Mouse (Mus musculus): ENCODE measurements around the gene Clic6.

The Clic6 gene

GRCm38 (mm10) chr16:92523351-92523750, 37.8 kb downstream of the Clic6 start:
- no peak for DNase-seq (ENCODE audit: low read depth, low spot score)

GRCm38 (mm10) chr16:92524651-92525050, 39.1 kb downstream of the Clic6 start:
- DNase-seq (ENCODE audit: low read depth, low spot score), result no peak

- DNase-seq (ENCODE audit: low read depth, low spot score), result no peak
These were observed 40.4 kb downstream of the Clic6 start for GRCm38 (mm10) chr16:92525919-92526318.

- no peak for DNase-seq (ENCODE audit: low read depth, low spot score)
These were observed 49.7 kb downstream of the Clic6 start for GRCm38 (mm10) chr16:92535258-92535657.

- no peak for DNase-seq (ENCODE audit: low read depth, low spot score)
These were observed 52.8 kb downstream of the Clic6 start for GRCm38 (mm10) chr16:92538356-92538755.

GRCm38 (mm10) chr16:92544264-92544663, 58.7 kb downstream of the Clic6 start:
- peak; percentile 43 for DNase-seq (ENCODE audit: low read depth, low spot score)

- no peak for DNase-seq (ENCODE audit: low read depth, low spot score)
These were observed 63.1 kb downstream of the Clic6 start for GRCm38 (mm10) chr16:92548651-92549050.

GRCm38 (mm10) chr16:92551266-92552105, 66.0 kb downstream of the Clic6 start:
- DNase-seq (ENCODE audit: low read depth, low spot score), result no peak

GRCm38 (mm10) chr16:92552106-92552382, 66.5 kb downstream of the Clic6 start:
- no peak for DNase-seq (ENCODE audit: low read depth, low spot score)

- no peak for DNase-seq (ENCODE audit: low read depth, low spot score)
These were observed 67.3 kb downstream of the Clic6 start for GRCm38 (mm10) chr16:92552858-92553257.

- DNase-seq (ENCODE audit: low read depth, low spot score), result no peak
These were observed 69.5 kb downstream of the Clic6 start for GRCm38 (mm10) chr16:92555051-92555450.

- no peak for DNase-seq (ENCODE audit: low read depth, low spot score)
These were observed 79.8 kb downstream of the Clic6 start for GRCm38 (mm10) chr16:92565291-92565690.

- DNase-seq (ENCODE audit: low read depth, low spot score), result peak; percentile 87
These were observed 80.2 kb downstream of the Clic6 start for GRCm38 (mm10) chr16:92565708-92566107.

- peak; percentile 34 for DNase-seq (ENCODE audit: low read depth, low spot score)
These were observed 80.6 kb downstream of the Clic6 start for GRCm38 (mm10) chr16:92566146-92566545.

GRCm38 (mm10) chr16:92571246-92571645, 85.7 kb downstream of the Clic6 start:
- peak; percentile 93 for DNase-seq (ENCODE audit: low read depth, low spot score)

GRCm38 (mm10) chr16:92573193-92573592, 87.7 kb downstream of the Clic6 start:
- DNase-seq (ENCODE audit: low read depth, low spot score), result no peak

- DNase-seq (ENCODE audit: low read depth, low spot score), result no peak
These were observed 90.3 kb downstream of the Clic6 start for GRCm38 (mm10) chr16:92575792-92576191.

GRCm38 (mm10) chr16:92577381-92577780, 91.8 kb downstream of the Clic6 start:
- no peak for DNase-seq (ENCODE audit: low read depth, low spot score)

GRCm38 (mm10) chr16:92578915-92579653, 93.5 kb downstream of the Clic6 start:
- DNase-seq (ENCODE audit: low read depth, low spot score), result no peak

GRCm38 (mm10) chr16:92580981-92581380, 95.4 kb downstream of the Clic6 start:
- no peak for DNase-seq (ENCODE audit: low read depth, low spot score)

GRCm38 (mm10) chr16:92581767-92582166, 96.2 kb downstream of the Clic6 start:
- no peak for DNase-seq (ENCODE audit: low read depth, low spot score)

- DNase-seq (ENCODE audit: low read depth, low spot score), result no peak
These were observed 102.3 kb downstream of the Clic6 start for GRCm38 (mm10) chr16:92587836-92588235.
